Mouse (Mus musculus) C2C12 (cell line): ENCODE results near the gene Rps6kb2. TPM values are rescaled to one million over a fixed set of nuclear protein-coding genes. Genes with fewer than 3 reads are reported as not detected.
"Not testable (repeated sequence)": the region's sequence is repeated elsewhere in the genome, so short reads cannot be mapped to it uniquely, and the experiment has no call there.

Experiments
- H3K27me3 ChIP-seq: one replicate; pipeline ENCODE4 v1.6.1; 2011; ENCODE audit not compliant: control insufficient read depth, insufficient read depth, insufficient read length
- H3K36me3 ChIP-seq: one replicate; pipeline ENCODE4 v1.6.1; 2011; ENCODE audit not compliant: control insufficient read depth, insufficient read depth
- H3K4me3 ChIP-seq: one replicate; pipeline ENCODE4 v1.5.1; 2011; ENCODE audit warnings: mild to moderate bottlenecking, control low read depth; ENCODE audit not compliant: poor library complexity, insufficient read depth, severe bottlenecking
- H3K79me2 ChIP-seq: one replicate; pipeline ENCODE4 v1.6.1; 2011; ENCODE audit not compliant: control insufficient read depth, insufficient read depth
- H3K79me3 ChIP-seq: one replicate; pipeline ENCODE4 v1.6.1; 2011; ENCODE audit warnings: low read depth, control low read depth
- H3ac ChIP-seq: one replicate; pipeline ENCODE3; 2011; ENCODE audit warnings: low read depth; ENCODE audit not compliant: control insufficient read depth, insufficient read length
- CEBPB ChIP-seq: IDR thresholded peaks from one replicate; pipeline ENCODE4 v1.6.1; 2011; ENCODE audit warnings: low read depth, mild to moderate bottlenecking, control low read depth, moderate library complexity
- CTCF ChIP-seq: IDR thresholded peaks from one replicate; pipeline ENCODE4 v1.5.1; 2011; ENCODE audit not compliant: control insufficient read depth, insufficient read depth, insufficient read length
- FOSL1 ChIP-seq: IDR thresholded peaks from one replicate; pipeline ENCODE4 v1.8.0; 2011; ENCODE audit warnings: mild to moderate bottlenecking, low read length; ENCODE audit not compliant: poor library complexity, insufficient read depth, severe bottlenecking
- MAX ChIP-seq: IDR thresholded peaks from one replicate; pipeline ENCODE4 v1.6.1; 2011; ENCODE audit warnings: mild to moderate bottlenecking, control low read depth
- MYOD1 ChIP-seq: IDR thresholded peaks from one replicate; pipeline ENCODE4 v1.6.1; 2011; ENCODE audit warnings: low read depth; ENCODE audit not compliant: control insufficient read depth, insufficient read length
- MYOG ChIP-seq: IDR thresholded peaks from one replicate; pipeline ENCODE4 v1.6.1; 2011; ENCODE audit not compliant: control insufficient read depth, insufficient read length; ENCODE audit errors: extremely low read depth
- USF1 ChIP-seq: IDR thresholded peaks from one replicate; pipeline ENCODE4 v1.6.1; 2011; ENCODE audit warnings: low read depth, mild to moderate bottlenecking, control low read depth, moderate library complexity
- polyA plus RNA-seq: library from polyadenylated mRNA; unstranded; fragments of >200 nt; fragmentation: generic; extraction: Trizol; gene quantifications from one replicate; pipeline ENCODE4 v1.2.1, GENCODE M21; 2012; ENCODE audit warnings: missing spikeins

The Rps6kb2 gene
- polyA plus RNA-seq, 1 experiment, result 19.7 TPM

GRCm38 (mm10) chr19:4122411-4123370 lies 40.5 kb downstream of the Rps6kb2 start:
- H3ac ChIP-seq, result no peak overlapping the region
- peaks cover 50% of the 10 kb centered on the region for H3K79me2 ChIP-seq
- no peak overlapping the region for H3K4me3 ChIP-seq
- peaks cover 5% of the 10 kb centered on the region for H3K36me3 ChIP-seq
- H3K27me3 ChIP-seq, result no peaks in the 10 kb centered on the region
- TF ChIP-seq FOSL1 (no peak), MYOD1 (no peak)
- peaks cover 15% of the 10 kb centered on the region for H3K79me3 ChIP-seq

DNA sequence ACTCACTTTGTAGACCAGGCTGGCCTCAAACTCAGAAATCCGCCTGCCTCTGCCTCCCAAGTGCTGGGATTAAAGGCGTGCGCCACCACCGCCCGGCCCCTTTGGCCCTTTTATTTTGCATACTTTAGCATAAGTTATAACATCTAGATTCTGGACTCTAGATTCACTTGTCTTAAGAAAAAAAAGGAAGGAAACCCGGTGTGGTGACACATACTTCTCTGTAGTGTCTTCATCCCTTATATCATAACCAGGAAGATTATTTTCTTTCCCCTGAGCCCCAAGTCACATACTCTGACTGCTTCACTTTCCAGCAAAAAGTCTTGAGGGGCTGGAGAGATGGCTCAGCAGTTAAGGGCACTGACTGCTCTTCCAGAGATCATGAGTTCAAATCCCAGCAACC lies 41.3 kb downstream of the Rps6kb2 start:
- not testable (repeated sequence) for H3K4me3 ChIP-seq, H3K36me3 ChIP-seq, H3ac ChIP-seq, H3K27me3 ChIP-seq
- H3K79me3 ChIP-seq, result peaks cover 15% of the 10 kb centered on the region
- peaks cover 46% of the 10 kb centered on the region for H3K79me2 ChIP-seq

DNA sequence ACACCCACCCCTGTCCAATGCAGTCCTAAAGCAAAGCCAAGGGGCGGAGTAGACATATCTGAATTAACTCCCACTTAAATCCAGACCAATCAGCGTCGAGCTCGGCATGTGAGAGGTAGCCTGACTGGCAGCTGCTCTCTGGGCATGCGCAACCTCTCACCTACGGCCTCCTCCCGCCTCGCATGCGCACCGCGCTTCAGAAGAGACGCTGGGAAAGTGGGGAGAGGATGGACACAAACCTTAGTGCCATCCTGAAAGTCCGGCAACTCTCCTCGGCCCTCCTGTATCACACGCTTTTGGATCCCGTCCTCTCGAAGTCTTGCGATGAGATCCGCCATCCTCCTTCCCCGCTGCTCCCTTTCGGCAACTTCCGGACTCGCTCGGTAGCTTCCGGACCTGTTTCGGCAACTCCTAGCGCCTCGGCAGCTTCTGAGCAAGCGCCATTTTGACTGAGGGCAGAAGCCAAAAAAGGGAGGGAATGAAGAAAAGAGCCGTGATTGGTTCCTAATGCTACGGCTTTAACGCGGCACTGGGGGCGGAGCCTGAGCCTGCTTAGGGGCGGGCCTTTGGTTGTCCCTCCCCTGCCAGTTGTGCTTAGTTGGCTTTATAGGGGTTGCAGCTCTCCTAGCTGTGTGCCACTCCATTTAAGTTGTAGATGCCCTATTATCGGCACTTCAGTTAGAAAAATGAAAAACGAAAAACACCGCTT lies 41.9 kb downstream of the Rps6kb2 start:
- Histone ChIP-seq H3K4me3 (peak overlapping the region; percentile 41), H3K79me3 (peaks cover 12% of the 10 kb centered on the region), H3K79me2 (peaks cover 41% of the 10 kb centered on the region), H3ac (peak overlapping the region; percentile 68), H3K27me3 (no peaks in the 10 kb centered on the region), H3K36me3 (peaks cover 10% of the 10 kb centered on the region)
- TF ChIP-seq MAX (peak; percentile 100), USF1 (no peak)

- Histone ChIP-seq H3K79me2 (peaks cover 38% of the 10 kb centered on the region), H3K4me3 (no peak overlapping the region), H3K36me3 (peaks cover 17% of the 10 kb centered on the region), H3K27me3 (no peaks in the 10 kb centered on the region), H3ac (no peak overlapping the region), H3K79me3 (peaks cover 10% of the 10 kb centered on the region)
- TF ChIP-seq MYOG (no peak), CEBPB (no peak), FOSL1 (no peak), MAX (no peak), USF1 (no peak), MYOD1 (no peak), CTCF (no peak)
These were observed 42.7 kb downstream of the Rps6kb2 start for GRCm38 (mm10) chr19:4120496-4120895.

- H3K36me3 ChIP-seq, result peaks cover 23% of the 10 kb centered on the region
- peaks cover 38% of the 10 kb centered on the region for H3K79me2 ChIP-seq
- H3ac ChIP-seq, result no peak overlapping the region
- TF ChIP-seq MYOD1 (no peak), FOSL1 (no peak)
- peaks cover 10% of the 10 kb centered on the region for H3K79me3 ChIP-seq
- no peaks in the 10 kb centered on the region for H3K27me3 ChIP-seq
- H3K4me3 ChIP-seq, result no peak overlapping the region
These were observed 43.3 kb downstream of the Rps6kb2 start for GRCm38 (mm10) chr19:4119716-4120487.

DNA sequence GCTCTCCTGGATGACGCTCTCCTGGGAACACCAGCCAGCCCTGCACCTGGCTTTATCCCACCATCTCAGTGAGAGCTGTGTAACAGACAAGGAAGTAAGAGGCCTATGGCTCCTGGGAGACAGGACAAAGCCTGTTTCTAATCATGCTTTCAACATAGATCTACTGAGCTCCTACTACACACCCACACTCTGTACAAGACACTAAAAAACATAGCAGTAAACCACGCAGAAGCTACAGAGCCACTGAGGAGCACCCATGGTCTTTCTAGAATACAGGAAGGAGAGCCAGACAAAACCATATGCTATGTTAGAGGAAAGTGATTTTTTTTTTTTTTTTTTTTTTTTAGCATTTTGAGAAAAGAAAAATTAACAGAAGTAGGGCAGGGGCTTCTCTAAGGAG lies 44.8 kb downstream of the Rps6kb2 start:
- Histone ChIP-seq H3K36me3 (peaks cover 39% of the 10 kb centered on the region), H3K79me3 (peaks cover 10% of the 10 kb centered on the region), H3K27me3 (no peaks in the 10 kb centered on the region), H3ac (no peak overlapping the region), H3K79me2 (peaks cover 38% of the 10 kb centered on the region), H3K4me3 (no peak overlapping the region)
- no peak for TF ChIP-seq CTCF
- TF ChIP-seq MAX, result no peak
- TF ChIP-seq MYOD1, result no peak
- TF ChIP-seq CEBPB, result no peak
- no peak for TF ChIP-seq USF1
- no peak for TF ChIP-seq MYOG
- no peak for TF ChIP-seq FOSL1
